Mouse (Mus musculus): ENCODE results near the gene Hist1h3d. TPM values are rescaled to one million over a fixed set of nuclear protein-coding genes. Genes with fewer than 3 reads are reported as not detected.
"Not testable (repeated sequence)": the region's sequence is repeated elsewhere in the genome, so short reads cannot be mapped to it uniquely, and the experiment has no call there.

Hist1h3d gene
- total RNA-seq, 2 experiments from 2014 or later = 2.0 to 3.0 TPM

- intact Hi-C loops (cut with DNase I) = no loop called here
- TF ChIP-seq CTCF (IDR thresholded peaks at IDR 0.05) = no peak
Observed at GRCm38 (mm10) chr13:23546694-23547093, 28.9 kb upstream of the Hist1h3d start.

GRCm38 (mm10) chr13:23550761-23551145 lies 24.8 kb upstream of the Hist1h3d start:
- no peak for TF ChIP-seq CTCF (IDR thresholded peaks at IDR 0.05)
- Histone ChIP-seq H3K4me3 (peak overlapping the region; percentile 73), H3K27ac (peak overlapping the region; percentile 82)
- no peak for DNase-seq
- intact Hi-C loops (cut with DNase I) = no loop called here

More at GRCm38 (mm10) chr13:23546694-23547093, 28.9 kb upstream of the Hist1h3d start:
- Histone ChIP-seq H3K4me3 (no peak overlapping the region), H3K27ac (no peak overlapping the region)
- DNase-seq = no peak

- intact Hi-C loops (cut with DNase I) = not testable (repeated sequence)
- DNase-seq = peak; percentile 73
- H3K27ac ChIP-seq = peak within 1 kb of the TSS; percentile 82
- peak within 1 kb of the TSS; percentile 73 for H3K4me3 ChIP-seq
- TF ChIP-seq CTCF (IDR thresholded peaks at IDR 0.05) = peak; percentile 61
Observed at GRCm38 (mm10) chr13:23551146-23551834, 24.3 kb upstream of the Hist1h3d start, which contains the start of gene Hist1h4f. TSS of gene Hist1h4f (minus strand) at chr13:23551648.

GRCm38 (mm10) chr13:23551931-23552914 lies 23.3 kb upstream of the Hist1h3d start:
- no peak for TF ChIP-seq CTCF (IDR thresholded peaks at IDR 0.05)
- intact Hi-C loops (cut with DNase I) = no loop called here
- DNase-seq = no peak
- Histone ChIP-seq H3K27ac (peak overlapping the region; percentile 82), H3K4me3 (peak overlapping the region; percentile 73)

GRCm38 (mm10) chr13:23552962-23553361 lies 22.6 kb upstream of the Hist1h3d start, which contains the start of gene Hist1h1d:
TSS of gene Hist1h1d (plus strand) at chr13:23553262.
- H3K4me3 ChIP-seq = peak within 1 kb of the TSS; percentile 81; the same call in 1 of the 2 replicates
- DNase-seq = no peak
- no peak for TF ChIP-seq CTCF (IDR thresholded peaks at IDR 0.05)
- intact Hi-C loops (cut with DNase I) = no loop called here
- H3K27ac ChIP-seq = peak within 1 kb of the TSS; percentile 84; the same call in 1 of the 2 replicates

GRCm38 (mm10) chr13:23554393-23554792 lies 21.2 kb upstream of the Hist1h3d start:
- TF ChIP-seq CTCF (IDR thresholded peaks at IDR 0.05) = no peak
- Histone ChIP-seq H3K4me3 (peak overlapping the region; percentile 81), H3K27ac (peak overlapping the region; percentile 84)
- DNase-seq = no peak
- intact Hi-C loops (cut with DNase I) = no loop called here

- TF ChIP-seq CTCF (IDR thresholded peaks at IDR 0.05) = no peak
- peak overlapping the region; percentile 81 for H3K4me3 ChIP-seq
- intact Hi-C loops (cut with DNase I) = no loop called here
- DNase-seq = peak; percentile 76
- H3K27ac ChIP-seq = peak overlapping the region; percentile 84
Observed at GRCm38 (mm10) chr13:23554925-23555838, 20.4 kb upstream of the Hist1h3d start.

GRCm38 (mm10) chr13:23555839-23556416 lies 19.6 kb upstream of the Hist1h3d start:
- Histone ChIP-seq H3K27ac (peak overlapping the region; percentile 84), H3K4me3 (peak overlapping the region; percentile 81)
- intact Hi-C loops (cut with DNase I) = no loop called here
- peak; percentile 38 for DNase-seq
- no peak for TF ChIP-seq CTCF (IDR thresholded peaks at IDR 0.05)

GRCm38 (mm10) chr13:23556906-23557305 lies 18.7 kb upstream of the Hist1h3d start:
- H3K27ac ChIP-seq = no peak overlapping the region
- DNase-seq = no peak
- no peak for TF ChIP-seq CTCF (IDR thresholded peaks at IDR 0.05)
- H3K4me3 ChIP-seq = no peak overlapping the region
- intact Hi-C loops (cut with DNase I) = no loop called here

GRCm38 (mm10) chr13:23560699-23561098 lies 14.9 kb upstream of the Hist1h3d start:
- DNase-seq, H3K4me3 ChIP-seq, H3K27ac ChIP-seq: not testable (repeated sequence)
- intact Hi-C loops (cut with DNase I) = loop anchor here (10.0 kb wide), 1 partner anchor 174 kb away; the partner anchor contains the start of gene Hist1h1c

GRCm38 (mm10) chr13:23561531-23561882 lies 14.1 kb upstream of the Hist1h3d start:
- H3K4me3 ChIP-seq = peak overlapping the region; percentile 86
- not testable (repeated sequence) for DNase-seq
- peak overlapping the region; percentile 98 for H3K27ac ChIP-seq
- intact Hi-C loops (cut with DNase I) = loop anchor here (10.0 kb wide), 1 partner anchor 173 kb away; the partner anchor contains the start of gene Hist1h1c

GRCm38 (mm10) chr13:23561883-23562659 lies 13.5 kb upstream of the Hist1h3d start, which contains the start of gene Hist1h3e:
TSS of gene Hist1h3e (minus strand) at chr13:23562369.
- DNase-seq = peak; percentile 92
- H3K27ac ChIP-seq = peak within 1 kb of the TSS; percentile 98
- intact Hi-C loops (cut with DNase I) = loop anchor here (10.0 kb wide), 1 partner anchor 173 kb away; the partner anchor contains the start of gene Hist1h1c
- peak within 1 kb of the TSS; percentile 86 for H3K4me3 ChIP-seq

Measured in gastrocnemius, adult 2 months (tissue).